Mouse (Mus musculus): Measurements from ENCODE around the gene Ifngr2.

GRCm38 (mm10) chr16:91548586-91548985 is 1.7 kb downstream of the Ifngr2 start:
- TF ChIP-seq MAFK (IDR thresholded peaks at IDR 0.05; ENCODE audit: insufficient read depth, low read depth, low read length): no peak
- no peak for TF ChIP-seq ZNF384 (IDR thresholded peaks at IDR 0.05; ENCODE audit: low read depth, low read length)

All from ES-E14 (cell line).